Mouse (Mus musculus) G1E-ER4 (cell line): Measurements from ENCODE around the gene Trim28. TPM values are rescaled to one million over a fixed set of nuclear protein-coding genes. Genes with fewer than 3 reads are reported as not detected.

Experiments
- GATA1 ChIP-seq: IDR thresholded peaks from one replicate; pipeline ENCODE4 v1.8.0; 2012; ENCODE audit warnings: low read length, inconsistent platforms
- polyA plus RNA-seq: library from polyadenylated mRNA; stranded (reverse); fragments of >175 nt; gene quantifications from 2 replicates; pipeline ENCODE4 v1.2.3, GENCODE M21; 2012

Gene Trim28
- polyA plus RNA-seq, 1 experiment, result 297 TPM

- no peak for TF ChIP-seq GATA1
Observed at GRCm38 (mm10) chr7:13037366-13037765, 38.5 kb downstream of the Trim28 start.

GRCm38 (mm10) chr7:13037901-13038555 is 39.1 kb downstream of the Trim28 start, which contains the start of gene Ube2m:
TSS of gene Ube2m (minus strand) at chr7:13038275.
- TF ChIP-seq GATA1, result no peak

- no peak for TF ChIP-seq GATA1
Observed at GRCm38 (mm10) chr7:13038621-13039169, 39.8 kb downstream of the Trim28 start.

- TF ChIP-seq GATA1, result no peak
Observed at GRCm38 (mm10) chr7:13039181-13039580, 40.3 kb downstream of the Trim28 start.

GRCm38 (mm10) chr7:13041256-13041655 is 42.3 kb downstream of the Trim28 start:
- no peak for TF ChIP-seq GATA1

GRCm38 (mm10) chr7:13042511-13042910 is 43.6 kb downstream of the Trim28 start:
- TF ChIP-seq GATA1, result no peak

- no peak for TF ChIP-seq GATA1
Observed at GRCm38 (mm10) chr7:13043120-13043444, 44.2 kb downstream of the Trim28 start.

DNA sequence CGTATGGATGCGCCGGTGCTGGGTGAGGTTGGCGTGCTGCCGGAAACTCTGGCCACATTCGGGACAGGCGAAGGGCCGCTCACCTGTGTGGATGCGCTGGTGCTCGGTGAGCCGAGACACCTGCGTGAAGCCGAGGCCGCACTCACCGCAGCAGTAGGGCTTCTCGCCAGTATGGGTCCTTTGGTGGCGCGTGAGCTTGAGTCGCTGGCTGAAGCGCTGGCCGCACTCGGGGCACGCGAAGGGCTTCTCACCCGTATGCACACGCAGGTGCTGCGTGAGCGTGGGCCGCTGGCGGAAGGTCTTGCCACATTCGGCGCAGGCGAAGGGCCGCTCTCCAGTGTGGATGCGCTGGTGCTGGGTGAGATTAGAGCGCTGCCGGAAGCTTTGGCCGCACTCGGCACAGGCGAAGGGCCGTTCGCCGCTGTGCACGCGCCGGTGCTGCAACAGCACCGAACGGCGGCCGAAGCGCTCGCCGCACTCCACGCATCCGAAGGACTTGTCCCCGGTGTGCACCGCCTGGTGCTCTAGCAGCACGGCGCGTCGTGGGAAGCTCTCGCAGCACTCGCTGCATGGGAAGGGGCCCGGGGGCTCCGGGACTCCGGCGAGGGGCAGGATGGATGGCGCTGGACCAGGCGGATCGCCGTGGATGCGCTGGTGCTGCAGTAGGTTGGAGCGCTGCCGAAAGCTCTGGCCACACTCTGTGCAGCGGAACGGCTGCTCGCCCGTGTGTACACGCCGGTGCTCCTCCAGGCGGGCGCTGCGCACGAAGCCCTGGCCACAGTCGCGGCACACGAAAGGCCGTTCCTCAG is 44.7 kb downstream of the Trim28 start:
- TF ChIP-seq GATA1, result no peak

GRCm38 (mm10) chr7:13044254-13044625 is 45.3 kb downstream of the Trim28 start:
- TF ChIP-seq GATA1, result no peak

DNA sequence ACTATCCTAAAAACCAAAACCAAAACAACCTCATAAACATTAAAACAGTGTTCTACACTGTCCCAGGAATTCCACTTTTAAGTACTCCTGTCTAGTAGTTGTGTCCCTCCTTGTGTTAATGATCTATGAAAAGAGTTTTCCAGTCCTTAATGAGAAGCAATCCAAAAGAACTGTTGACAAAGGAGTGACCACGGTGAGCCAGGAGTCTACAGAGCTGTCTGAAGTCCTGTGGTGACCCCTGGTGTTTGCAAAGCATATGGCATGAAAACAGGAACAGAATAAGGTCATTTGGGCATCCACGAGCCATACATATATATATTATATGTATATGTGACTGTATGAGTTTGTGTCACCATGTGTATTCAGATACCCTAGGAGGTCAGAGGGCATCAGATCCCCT is 47.2 kb downstream of the Trim28 start:
- TF ChIP-seq GATA1, result no peak

DNA sequence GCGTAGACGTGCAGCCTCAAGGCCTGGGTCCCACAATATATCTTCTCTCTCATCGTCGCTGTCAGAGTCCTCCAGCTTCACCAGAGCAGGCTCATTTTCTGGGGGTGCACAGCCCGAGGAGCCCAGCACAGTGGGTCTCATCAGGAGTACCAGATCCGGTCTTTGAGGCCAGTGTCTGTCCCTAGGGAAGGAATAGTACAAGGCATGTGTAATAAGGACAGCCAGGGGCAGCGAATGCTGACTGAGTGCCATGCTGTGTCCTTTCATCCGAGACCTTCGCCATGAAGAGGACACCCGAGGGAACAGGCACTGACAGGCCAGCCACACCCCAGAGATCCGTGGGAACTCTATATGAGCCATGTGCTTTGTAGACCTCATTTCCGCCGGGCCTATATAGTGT is 54.1 kb downstream of the Trim28 start:
- TF ChIP-seq GATA1, result no peak

GRCm38 (mm10) chr7:13053501-13053900 is 54.6 kb downstream of the Trim28 start:
- TF ChIP-seq GATA1, result no peak

DNA sequence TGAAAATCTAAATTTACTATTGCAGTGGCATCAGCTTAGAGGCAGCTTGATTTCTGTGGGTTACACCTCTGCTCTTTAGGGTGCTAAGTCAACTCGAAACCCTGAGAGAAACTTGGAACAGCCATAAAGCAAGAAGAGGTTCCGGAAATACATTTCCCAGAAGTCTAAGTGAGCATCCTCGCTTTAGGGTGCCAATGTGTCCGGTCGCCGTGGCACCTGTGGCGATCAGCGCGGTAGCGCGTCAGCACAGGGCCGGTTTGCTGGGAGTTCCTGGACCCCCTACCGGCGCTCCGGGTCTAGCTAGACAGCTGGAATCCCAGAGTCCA is 55.0 kb downstream of the Trim28 start:
- TF ChIP-seq GATA1, result no peak

DNA sequence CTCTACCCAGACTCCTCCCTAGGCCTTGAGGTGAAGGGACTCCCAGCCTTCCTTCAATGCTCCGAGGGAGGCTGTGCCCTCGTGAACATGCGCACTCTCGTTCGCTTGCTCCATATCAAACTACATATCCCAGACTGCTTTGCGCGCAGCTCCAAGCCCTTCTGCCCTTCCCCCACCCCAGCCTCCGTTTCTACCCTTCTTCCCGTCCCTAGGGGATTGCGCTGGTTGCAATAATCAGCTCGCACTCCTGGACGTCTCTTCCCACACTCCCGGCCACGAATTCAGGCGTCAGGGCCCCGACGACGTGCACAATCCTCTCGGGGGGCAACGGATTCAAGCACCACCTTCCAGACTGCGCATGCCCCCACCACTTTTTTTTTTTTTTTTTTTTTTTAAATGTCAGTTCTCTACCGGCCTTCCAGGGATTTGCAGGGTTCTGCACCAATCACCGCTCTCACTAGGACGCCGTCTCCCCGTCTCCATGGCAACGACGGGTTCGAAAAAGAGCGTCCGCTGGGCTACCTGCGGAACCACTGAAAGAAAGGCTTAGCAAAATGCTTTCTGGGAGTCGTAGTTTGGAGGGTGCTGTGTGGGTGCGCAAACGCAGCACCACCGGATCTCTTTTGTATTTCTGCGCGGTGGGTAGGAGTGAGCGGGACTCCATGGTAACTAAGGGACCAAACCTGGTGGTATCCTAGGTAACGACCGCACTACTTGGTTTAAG is 55.5 kb downstream of the Trim28 start, which contains the start of gene Mzf1:
Mzf1 (minus strand) TSS at position 478 of the 724 bp plus-strand sequence.
- TF ChIP-seq GATA1, result no peak

DNA sequence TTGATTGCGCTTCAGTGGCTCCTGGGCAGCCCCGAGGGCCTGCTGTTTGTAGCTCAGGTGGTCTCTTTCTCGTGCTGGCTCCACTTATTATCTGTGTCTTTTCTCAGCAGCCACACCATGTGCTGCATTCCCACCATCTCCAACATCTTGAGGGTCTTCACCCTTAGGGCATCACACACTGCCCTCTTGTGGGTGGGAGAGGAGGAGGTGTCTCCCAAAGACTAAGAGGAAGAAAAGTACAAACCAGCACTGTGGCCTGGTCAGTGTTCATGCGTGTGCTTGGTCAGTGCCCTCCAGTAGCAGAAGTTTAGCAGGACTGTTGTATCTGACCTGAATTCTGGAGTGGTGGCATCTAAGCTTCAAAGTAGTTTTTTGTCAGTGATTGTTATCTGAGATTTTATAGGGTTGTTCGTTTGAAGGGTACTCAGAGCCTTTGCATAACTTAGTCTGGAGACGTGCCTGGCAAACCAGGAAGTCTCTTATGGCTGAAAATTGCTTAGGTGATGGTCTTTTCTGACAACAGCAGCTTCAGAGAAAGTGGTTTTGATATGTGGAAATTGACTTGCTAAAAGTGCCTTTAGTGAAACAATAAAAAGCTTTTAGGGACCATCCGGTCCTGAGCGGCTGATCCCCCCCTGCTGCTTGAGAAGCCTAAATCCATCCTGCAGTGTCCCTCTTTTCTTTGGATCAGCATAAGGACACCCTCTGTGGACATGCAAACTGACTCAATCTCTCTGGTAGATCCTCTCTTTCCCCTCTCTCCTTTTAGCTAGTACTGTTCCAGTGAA is 58.2 kb downstream of the Trim28 start:
- no peak for TF ChIP-seq GATA1
